Mouse (Mus musculus): Measurements from ENCODE around the gene Zfp260. TPM values are rescaled to one million over a fixed set of nuclear protein-coding genes. Genes with fewer than 3 reads are reported as not detected.

Gene Zfp260
- polyA plus RNA-seq (2015; fragmentation: Nextera tagmentation; extraction: Ambion mirVana): 102 and 106 TPM in 2 replicates

- H3K4me1 ChIP-seq (replicated peaks): peaks cover 29% of the 10 kb centered on the region
- no peaks in the 10 kb centered on the region for H3K9me3 ChIP-seq
- WGBS: under 1% methylated on average over 26 of the region's 26 CpGs
- H3K27ac ChIP-seq (replicated peaks): peak within 1 kb of the TSS; percentile 98
- H3K4me3 ChIP-seq: peak within 1 kb of the TSS; percentile 62
- peak within 1 kb of the TSS; percentile 84 for H3K4me2 ChIP-seq
- H3K9ac ChIP-seq: peak within 1 kb of the TSS; percentile 88
- peaks cover 26% of the 10 kb centered on the region for H3K36me3 ChIP-seq
- ATAC-seq (ENCODE audit: low read depth): peak; percentile 77
- no peaks in the 10 kb centered on the region for H3K27me3 ChIP-seq
These were observed at the start of gene Zfp260 for GRCm38 (mm10) chr7:30094646-30095429. Zfp260 (plus strand) TSS chr7:30094777.

- 95% methylated on average over 4 of the region's 4 CpGs for WGBS
- no peaks in the 10 kb centered on the region for H3K27me3 ChIP-seq
- H3K27ac ChIP-seq (replicated peaks): no peak overlapping the region
These were observed 46.5 kb upstream of the Zfp260 start for GRCm38 (mm10) chr7:30048126-30048525.

GRCm38 (mm10) chr7:30050882-30051548 is 43.6 kb upstream of the Zfp260 start, which contains the start of gene Zfp14:
Zfp14 (minus strand) TSS chr7:30051380.
- Histone ChIP-seq H3K4me1 (replicated peaks) (peaks cover 15% of the 10 kb centered on the region), H3K36me3 (peaks cover 19% of the 10 kb centered on the region), H3K27me3 (no peaks in the 10 kb centered on the region), H3K4me2 (peak within 1 kb of the TSS; percentile 77), H3K4me3 (peak within 1 kb of the TSS; percentile 82), H3K9me3 (no peaks in the 10 kb centered on the region), H3K9ac (peak within 1 kb of the TSS; percentile 96), H3K27ac (replicated peaks) (peak within 1 kb of the TSS; percentile 92)
- peak; percentile 99 for ATAC-seq (ENCODE audit: low read depth)
- WGBS: under 1% methylated on average over 40 of the region's 40 CpGs

More at GRCm38 (mm10) chr7:30048126-30048525, 46.5 kb upstream of the Zfp260 start:
- Histone ChIP-seq H3K36me3 (peaks cover 14% of the 10 kb centered on the region; the same call in 1 of the 2 replicates), H3K4me2 (no peak overlapping the region), H3K4me1 (replicated peaks) (peaks cover 15% of the 10 kb centered on the region), H3K4me3 (no peak overlapping the region), H3K9me3 (no peaks in the 10 kb centered on the region), H3K9ac (no peak overlapping the region)
- ATAC-seq (ENCODE audit: low read depth): no peak

GRCm38 (mm10) chr7:30053591-30053990 is 41.0 kb upstream of the Zfp260 start:
- peaks cover 40% of the 10 kb centered on the region for H3K36me3 ChIP-seq
- ATAC-seq (ENCODE audit: low read depth): no peak
- no peak overlapping the region for H3K4me2 ChIP-seq
- H3K4me1 ChIP-seq (replicated peaks): peaks cover 15% of the 10 kb centered on the region
- no peak overlapping the region for H3K4me3 ChIP-seq
- 10% methylated on average over 3 of the region's 3 CpGs for WGBS
- no peak overlapping the region for H3K27ac ChIP-seq (replicated peaks)
- H3K9ac ChIP-seq: no peak overlapping the region
- no peaks in the 10 kb centered on the region for H3K27me3 ChIP-seq
- H3K9me3 ChIP-seq: no peaks in the 10 kb centered on the region

- Histone ChIP-seq H3K27ac (replicated peaks) (no peak overlapping the region), H3K9me3 (no peaks in the 10 kb centered on the region), H3K4me3 (no peak overlapping the region), H3K9ac (no peak overlapping the region), H3K4me1 (replicated peaks) (no peaks in the 10 kb centered on the region), H3K36me3 (peaks cover 92% of the 10 kb centered on the region), H3K27me3 (no peaks in the 10 kb centered on the region), H3K4me2 (no peak overlapping the region)
- 90% methylated on average over 6 of the region's 6 CpGs for WGBS
- ATAC-seq (ENCODE audit: low read depth): no peak
These were observed 34.2 kb upstream of the Zfp260 start for GRCm38 (mm10) chr7:30060341-30060740.

GRCm38 (mm10) chr7:30062478-30062877 is 32.1 kb upstream of the Zfp260 start:
- Histone ChIP-seq H3K9me3 (no peaks in the 10 kb centered on the region), H3K4me3 (no peak overlapping the region), H3K27ac (replicated peaks) (no peak overlapping the region), H3K36me3 (peaks cover 87% of the 10 kb centered on the region), H3K4me2 (no peak overlapping the region), H3K4me1 (replicated peaks) (no peaks in the 10 kb centered on the region), H3K9ac (no peak overlapping the region), H3K27me3 (no peaks in the 10 kb centered on the region)
- ATAC-seq (ENCODE audit: low read depth): no peak
- 94% methylated on average over 5 of the region's 5 CpGs for WGBS

GRCm38 (mm10) chr7:30064622-30065021 is 30.0 kb upstream of the Zfp260 start:
- H3K4me2 ChIP-seq: no peak overlapping the region
- no peaks in the 10 kb centered on the region for H3K9me3 ChIP-seq
- H3K4me3 ChIP-seq: no peak overlapping the region
- peaks cover 89% of the 10 kb centered on the region for H3K36me3 ChIP-seq
- no peaks in the 10 kb centered on the region for H3K4me1 ChIP-seq (replicated peaks)
- no peak overlapping the region for H3K9ac ChIP-seq
- no peaks in the 10 kb centered on the region for H3K27me3 ChIP-seq
- 78% methylated on average over 5 of the region's 5 CpGs for WGBS
- ATAC-seq (ENCODE audit: low read depth): no peak
- no peak overlapping the region for H3K27ac ChIP-seq (replicated peaks)

GRCm38 (mm10) chr7:30072146-30073028 is 22.2 kb upstream of the Zfp260 start, which contains the start of gene Zfp82:
Zfp82 (minus strand) TSS chr7:30072900.
- H3K4me1 ChIP-seq (replicated peaks): peaks cover 14% of the 10 kb centered on the region; the same call in 1 of the 2 replicates
- peak; percentile 92 for ATAC-seq (ENCODE audit: low read depth)

GRCm38 (mm10) chr7:30086524-30086923 is 8.1 kb upstream of the Zfp260 start:
- no peaks in the 10 kb centered on the region for H3K9me3 ChIP-seq
- peaks cover 51% of the 10 kb centered on the region for H3K36me3 ChIP-seq
- 92% methylated on average over 9 of the region's 9 CpGs for WGBS
- no peak overlapping the region for H3K4me3 ChIP-seq
- peaks cover 27% of the 10 kb centered on the region for H3K4me1 ChIP-seq (replicated peaks)
- H3K27me3 ChIP-seq: no peaks in the 10 kb centered on the region
- H3K27ac ChIP-seq (replicated peaks): no peak overlapping the region
- ATAC-seq (ENCODE audit: low read depth): no peak
- H3K4me2 ChIP-seq: no peak overlapping the region
- H3K9ac ChIP-seq: no peak overlapping the region

More at GRCm38 (mm10) chr7:30072146-30073028, 22.2 kb upstream of the Zfp260 start, which contains the start of gene Zfp82:
- Histone ChIP-seq H3K27me3 (no peaks in the 10 kb centered on the region), H3K36me3 (peaks cover 50% of the 10 kb centered on the region), H3K27ac (replicated peaks) (peak within 1 kb of the TSS; percentile 90), H3K9ac (peak within 1 kb of the TSS; percentile 87), H3K4me2 (peak within 1 kb of the TSS; percentile 95), H3K9me3 (no peaks in the 10 kb centered on the region), H3K4me3 (peak within 1 kb of the TSS; percentile 80)
- WGBS: under 1% methylated on average over 50 of the region's 50 CpGs

- ATAC-seq (ENCODE audit: low read depth): no peak
- WGBS: 20% methylated on average over 6 of the region's 6 CpGs
- no peaks in the 10 kb centered on the region for H3K27me3 ChIP-seq
These were observed 5.2 kb upstream of the Zfp260 start for GRCm38 (mm10) chr7:30089405-30089804.

GRCm38 (mm10) chr7:30090092-30090969 is 4.2 kb upstream of the Zfp260 start, which contains the start of the genes Gm26920 and Zfp566:
Gm26920 (minus strand) TSS chr7:30090410.
Zfp566 (minus strand) TSS chr7:30090527.
- Histone ChIP-seq H3K36me3 (peaks cover 20% of the 10 kb centered on the region), H3K27ac (replicated peaks) (peak within 1 kb of the TSS; percentile 85), H3K4me3 (peak within 1 kb of the TSS; percentile 54), H3K9me3 (no peaks in the 10 kb centered on the region), H3K4me1 (replicated peaks) (peaks cover 34% of the 10 kb centered on the region), H3K27me3 (no peaks in the 10 kb centered on the region), H3K4me2 (peak within 1 kb of the TSS; percentile 67), H3K9ac (peak within 1 kb of the TSS; percentile 78)
- ATAC-seq (ENCODE audit: low read depth): peak; percentile 92
- WGBS: under 1% methylated on average over 40 of the region's 40 CpGs

More at GRCm38 (mm10) chr7:30089405-30089804, 5.2 kb upstream of the Zfp260 start:
- H3K9ac ChIP-seq: peak overlapping the region; percentile 78
- H3K4me2 ChIP-seq: peak overlapping the region; percentile 67
- H3K4me3 ChIP-seq: peak overlapping the region; percentile 54
- peaks cover 33% of the 10 kb centered on the region for H3K4me1 ChIP-seq (replicated peaks)
- H3K36me3 ChIP-seq: peaks cover 29% of the 10 kb centered on the region
- H3K9me3 ChIP-seq: no peaks in the 10 kb centered on the region
- H3K27ac ChIP-seq (replicated peaks): no peak overlapping the region; the same call in 1 of the 2 replicates
